In genomic region chr12:85869423-85869822, GRCm38 (mm10) we compare ENCODE assay signal across 9 mouse cellular contexts. TPM values are rescaled to one million over a fixed set of nuclear protein-coding genes. Genes with fewer than 3 reads are reported as not detected.
DNase-seq lines count a peak whose midpoint lies in the region; ATAC-seq and TF ChIP-seq lines count a peak whose summit lies in the region.
"Had no signal": no experiment of that assay in that cellular context is flagged by ENCODE, and none has a peak within 500 bp of the region (broad histone marks: within the 10 kb centered on the region; RNA-seq: fewer than 3 reads in every experiment).

No protein-coding gene starts in this region.

- peak; percentile 93 for ATAC-seq in hindbrain, postnatal 0 days
- no peak for ATAC-seq in hindbrain, embryonic 13.5 days (ENCODE audit: low FRiP score)

- H3K9ac ChIP-seq in hindbrain, postnatal 0 days (replicated peaks; ENCODE audit: low read length): no peak overlapping the region
- H3K9ac ChIP-seq in hindbrain, embryonic 13.5 days: no peak overlapping the region
- H3K9ac ChIP-seq: neural tube, embryonic 12.5 days had no signal

- no peak overlapping the region for H3K4me3 ChIP-seq in hindbrain, postnatal 0 days (ENCODE audit: low read length)
- no peak overlapping the region for H3K4me3 ChIP-seq in hindbrain, embryonic 13.5 days
- H3K4me3 ChIP-seq: neural tube, embryonic 12.5 days had no signal

- DNase-seq in hindbrain, postnatal 0 days (ENCODE audit: low spot score): peak; percentile 88
- DNase-seq in cerebellum, adult 9-10 months: peak; percentile 85
- DNase-seq in gastrocnemius, postnatal 36 days: peak; percentile 54 to 66
- peak; percentile 31 to 58 for DNase-seq in left cerebral cortex, postnatal 10 days (ENCODE audit: extremely low spot score in 1 of 2, low spot score in 2 of 2)
- DNase-seq in retina, postnatal 7 days (ENCODE audit: low read depth, low spot score): peak; percentile 44
- DNase-seq in testis, postnatal 14 days (ENCODE audit: low spot score): no peak
- DNase-seq in kidney, adult 9 months: no peak

- H3K9me3 ChIP-seq in hindbrain, postnatal 0 days (ENCODE audit: low read length): no peaks in the 10 kb centered on the region
- no peaks in the 10 kb centered on the region for H3K9me3 ChIP-seq in hindbrain, embryonic 13.5 days
- H3K9me3 ChIP-seq: neural tube, embryonic 12.5 days had no signal

- 24% methylated on average over 6 of the region's 6 CpGs for WGBS in hindbrain, postnatal 0 days
- WGBS in hindbrain, embryonic 13.5 days: 48% methylated on average over 6 of the region's 6 CpGs

- no peak overlapping the region for H3K4me2 ChIP-seq in hindbrain, postnatal 0 days (ENCODE audit: low read depth, low read length)
- H3K4me2 ChIP-seq in hindbrain, embryonic 13.5 days: no peak overlapping the region
- H3K4me2 ChIP-seq: neural tube, embryonic 12.5 days had no signal

- peaks cover 8% of the 10 kb centered on the region; the same call in 1 of the 2 replicates for H3K4me1 ChIP-seq in hindbrain, postnatal 0 days (ENCODE audit: insufficient read depth, low read length)
- H3K4me1 ChIP-seq in hindbrain, embryonic 13.5 days (replicated peaks): no peaks in the 10 kb centered on the region
- H3K4me1 ChIP-seq: neural tube, embryonic 12.5 days had no signal

- H3K27ac ChIP-seq in hindbrain, postnatal 0 days: peak overlapping the region; percentile 41
- no peak overlapping the region for H3K27ac ChIP-seq in hindbrain, embryonic 13.5 days
- H3K27ac ChIP-seq: neural tube, embryonic 12.5 days had no signal

- no peaks in the 10 kb centered on the region for H3K36me3 ChIP-seq in hindbrain, postnatal 0 days (ENCODE audit: insufficient read depth, low read length)
- peaks cover 8% of the 10 kb centered on the region for H3K36me3 ChIP-seq in hindbrain, embryonic 13.5 days

- TF ChIP-seq CTCF in hindbrain, postnatal 0 days (IDR thresholded peaks at IDR 0.05; ENCODE audit: low read depth): peak; percentile 29

- intact Hi-C loops in gastrocnemius, postnatal 36 days (cut with DNase I): no loop called here
- intact Hi-C loops in left cerebral cortex, postnatal 10 days (cut with DNase I): no loop called here

- no peaks in the 10 kb centered on the region for H3K27me3 ChIP-seq in hindbrain, postnatal 0 days (ENCODE audit: insufficient read depth, low read length)
- H3K27me3 ChIP-seq in hindbrain, embryonic 13.5 days: no peaks in the 10 kb centered on the region
- H3K27me3 ChIP-seq: neural tube, embryonic 12.5 days had no signal

RNA-seq across cellular contexts. Expression of gene Ttll5, which starts 45.0 kb away (rescaled TPM):
- 10.2 and 23.9 TPM in 2 replicates for total RNA-seq in hindbrain, postnatal 0 days (2014; rRNA removed)
- polyA plus RNA-seq in hindbrain, postnatal 0 days (2015; fragmentation: Nextera tagmentation; extraction: Ambion mirVana): 10.4 and 12.2 TPM in 2 replicates
- polyA plus RNA-seq in hindbrain, embryonic 13.5 days (2015; fragmentation: Nextera tagmentation; extraction: Ambion mirVana): 12.1 and 14.2 TPM in 2 replicates
- 1 to 10 TPM; 5.5 to 6.1 TPM for total RNA-seq in gastrocnemius, postnatal 36 days (2021)
- total RNA-seq in left cerebral cortex, postnatal 10 days (2021): 10 to 100 TPM; 29.7 to 38.6 TPM

RNA-seq across cellular contexts. Expression of gene Erg28, which starts 45.1 kb away (rescaled TPM):
- 79.8 and 96.2 TPM in 2 replicates for total RNA-seq in hindbrain, postnatal 0 days (2014; rRNA removed)
- 105 and 116 TPM in 2 replicates for polyA plus RNA-seq in hindbrain, postnatal 0 days (2015; fragmentation: Nextera tagmentation; extraction: Ambion mirVana)
- 88.4 and 97.1 TPM in 2 replicates for polyA plus RNA-seq in hindbrain, embryonic 13.5 days (2015; fragmentation: Nextera tagmentation; extraction: Ambion mirVana)
- 1 to 10 TPM; 2.7 to 3.9 TPM for total RNA-seq in gastrocnemius, postnatal 36 days (2021)
- total RNA-seq in left cerebral cortex, postnatal 10 days (2021): 10 to 100 TPM; 60.5 to 65.9 TPM

Comparison
In these comparisons a context has a peak if more than half of its experiments do, and no peak if none do; other contexts are left out.
1. DNase-seq: peak in hindbrain, postnatal 0 days (single experiment), cerebellum, adult 9-10 months (single experiment), gastrocnemius, postnatal 36 days (2 of 2), left cerebral cortex, postnatal 10 days (2 of 2) and retina, postnatal 7 days (single experiment); none in testis, postnatal 14 days (single experiment) and kidney, adult 9 months (single experiment).
2. RNA of gene Erg28, which starts 45.1 kb away (total RNA-seq): 79.8 to 96.2 TPM in hindbrain, postnatal 0 days and 60.5 to 65.9 TPM in left cerebral cortex, postnatal 10 days; 2.7 to 3.9 TPM in gastrocnemius, postnatal 36 days; every median in the first group is over 10 times any median in the second.